In genomic region chr19:54114588-54115317, GRCm38 (mm10) we compare ENCODE assay signal across 8 mouse cellular contexts.
DNase-seq lines count a peak whose midpoint lies in the region; ATAC-seq and TF ChIP-seq lines count a peak whose summit lies in the region.

No protein-coding gene starts in this region.

- TF ChIP-seq POLR2A in testis, adult 2 months (IDR thresholded peaks at IDR 0.05; ENCODE audit: control insufficient read depth, low read depth, low read length) = no peak

- peak overlapping the region; percentile 52 for H3K4me3 ChIP-seq in embryonic facial prominence, embryonic 13.5 days
- H3K4me3 ChIP-seq in heart, embryonic 11.5 days (ENCODE audit: low read depth, low read length) = peak overlapping the region; percentile 45
- peak overlapping the region; percentile 50 for H3K4me3 ChIP-seq in kidney, embryonic 14.5 days (ENCODE audit: low read length)
- H3K4me3 ChIP-seq in liver, embryonic 14.5 days (ENCODE audit: insufficient read depth in 1 of 2, low read depth in 2 of 2, low read length in 2 of 2) = peak overlapping the region; percentile 54 to 71
- H3K4me3 ChIP-seq in testis, adult 2 months (ENCODE audit: control insufficient read depth, low read depth, low read length) = peak overlapping the region; percentile 46

- no peaks in the 10 kb centered on the region for H3K36me3 ChIP-seq in embryonic facial prominence, embryonic 13.5 days
- H3K36me3 ChIP-seq in heart, embryonic 11.5 days (ENCODE audit: control insufficient read depth, insufficient read depth, low read length) = no peaks in the 10 kb centered on the region
- no peaks in the 10 kb centered on the region for H3K36me3 ChIP-seq in kidney, embryonic 14.5 days (ENCODE audit: control insufficient read depth, insufficient read depth, low read length)
- no peaks in the 10 kb centered on the region for H3K36me3 ChIP-seq in liver, embryonic 14.5 days (replicated peaks; ENCODE audit: control insufficient read depth, insufficient read depth, low read depth)
- H3K36me3 ChIP-seq in testis, adult 2 months (ENCODE audit: control insufficient read depth, insufficient read depth, low read length) = no peaks in the 10 kb centered on the region

- no peak for TF ChIP-seq CTCF in liver, embryonic 14.5 days (IDR thresholded peaks at IDR 0.05; ENCODE audit: low read depth)
- TF ChIP-seq CTCF in testis, adult 2 months (IDR thresholded peaks at IDR 0.05; ENCODE audit: control insufficient read depth, insufficient read depth, insufficient replicate concordance, low read depth, low read length) = no peak

- WGBS in embryonic facial prominence, embryonic 13.5 days = 9% methylated on average over 22 of the region's 22 CpGs
- WGBS in heart, embryonic 11.5 days (ENCODE audit: insufficient replicate concordance) = 7% methylated on average over 22 of the region's 22 CpGs
- 8% methylated on average over 22 of the region's 22 CpGs for WGBS in kidney, embryonic 14.5 days
- WGBS in liver, embryonic 14.5 days (ENCODE audit: insufficient replicate concordance) = 11% methylated on average over 22 of the region's 22 CpGs

- peak; percentile 71; the same call in 1 of the 2 replicates for ATAC-seq in embryonic facial prominence, embryonic 13.5 days (ENCODE audit: insufficient number of reproducible peaks, insufficient read depth, low FRiP score, low TSS enrichment, low read depth)
- peak; percentile 78; the same call in 1 of the 2 replicates for ATAC-seq in heart, embryonic 11.5 days (replicated peaks; ENCODE audit: insufficient number of reproducible peaks, low FRiP score, low TSS enrichment)
- peak; percentile 69 for ATAC-seq in kidney, embryonic 14.5 days (ENCODE audit: low FRiP score, low TSS enrichment)
- ATAC-seq in liver, embryonic 14.5 days (ENCODE audit: insufficient read depth) = peak; percentile 71; the same call in 1 of the 2 replicates

- H3K9ac ChIP-seq in embryonic facial prominence, embryonic 13.5 days = peak overlapping the region; percentile 54
- H3K9ac ChIP-seq in heart, embryonic 11.5 days (ENCODE audit: low read depth, low read length) = peak overlapping the region; percentile 23; the same call in 1 of the 2 replicates
- peak overlapping the region; percentile 44; the same call in 1 of the 2 replicates for H3K9ac ChIP-seq in kidney, embryonic 14.5 days (ENCODE audit: low read depth, low read length)
- H3K9ac ChIP-seq in liver, embryonic 14.5 days (replicated peaks) = peak overlapping the region; percentile 36; the same call in 1 of the 2 replicates

- peak overlapping the region; percentile 60 for H3K4me2 ChIP-seq in embryonic facial prominence, embryonic 13.5 days
- H3K4me2 ChIP-seq in heart, embryonic 11.5 days = peak overlapping the region; percentile 53
- peak overlapping the region; percentile 48 for H3K4me2 ChIP-seq in kidney, embryonic 14.5 days (replicated peaks; ENCODE audit: low read depth, low read length)
- peak overlapping the region; percentile 67 for H3K4me2 ChIP-seq in liver, embryonic 14.5 days (ENCODE audit: low read depth)

- peaks cover 11% of the 10 kb centered on the region for H3K4me1 ChIP-seq in embryonic facial prominence, embryonic 13.5 days
- no peaks in the 10 kb centered on the region for H3K4me1 ChIP-seq in heart, embryonic 11.5 days (ENCODE audit: control insufficient read depth, insufficient read depth, low read length)
- H3K4me1 ChIP-seq in kidney, embryonic 14.5 days (ENCODE audit: control insufficient read depth, insufficient read depth, low read length) = no peaks in the 10 kb centered on the region
- H3K4me1 ChIP-seq in liver, embryonic 14.5 days (replicated peaks; ENCODE audit: control insufficient read depth in 2 of 2, insufficient read depth in 2 of 2, low read length in 1 of 2) = no peaks in the 10 kb centered on the region
- no peaks in the 10 kb centered on the region; the same call in 1 of the 2 replicates for H3K4me1 ChIP-seq in testis, adult 2 months (ENCODE audit: control insufficient read depth, insufficient read depth, low read length)

- H3K27ac ChIP-seq in embryonic facial prominence, embryonic 13.5 days = no peak overlapping the region
- no peak overlapping the region for H3K27ac ChIP-seq in heart, embryonic 11.5 days (ENCODE audit: low read depth, low read length)
- H3K27ac ChIP-seq in kidney, embryonic 14.5 days (ENCODE audit: low read depth, low read length) = no peak overlapping the region
- no peak overlapping the region for H3K27ac ChIP-seq in liver, embryonic 14.5 days
- H3K27ac ChIP-seq in testis, adult 2 months (ENCODE audit: control insufficient read depth, insufficient read depth, low read depth, low read length) = no peak overlapping the region

- DNase-seq in CD4-positive, CD25-positive, alpha-beta regulatory T cell, adult 2 months (ENCODE audit: low read depth, low spot score) = peak; percentile 62
- DNase-seq in adrenal gland, postnatal 25 days = peak; percentile 51
- peak; percentile 15 to 28 (median 22) for DNase-seq in liver, embryonic 14.5 days (ENCODE audit: low read depth in 3 of 3, low spot score in 3 of 3)
- peak; percentile 34 for DNase-seq in naive thymus-derived CD4-positive, alpha-beta T cell, adult 2 months (ENCODE audit: low read depth)

- TF ChIP-seq EP300 in liver, embryonic 14.5 days (IDR thresholded peaks at IDR 0.05; ENCODE audit: low read depth) = no peak

- H3K9me3 ChIP-seq in embryonic facial prominence, embryonic 13.5 days = no peaks in the 10 kb centered on the region; the same call in 1 of the 2 replicates
- no peaks in the 10 kb centered on the region for H3K9me3 ChIP-seq in heart, embryonic 11.5 days (replicated peaks; ENCODE audit: control insufficient read depth, low read length)
- no peaks in the 10 kb centered on the region for H3K9me3 ChIP-seq in kidney, embryonic 14.5 days (ENCODE audit: control insufficient read depth, low read length)
- H3K9me3 ChIP-seq in liver, embryonic 14.5 days (ENCODE audit: control insufficient read depth, low read length) = no peaks in the 10 kb centered on the region

- peaks cover 16% of the 10 kb centered on the region; the same call in 1 of the 2 replicates for H3K27me3 ChIP-seq in embryonic facial prominence, embryonic 13.5 days
- 0 out of 2 replicates have a peak, but pooled peaks cover 3% of the 10 kb centered on the region for H3K27me3 ChIP-seq in heart, embryonic 11.5 days (ENCODE audit: control insufficient read depth, insufficient read depth, low read length)
- peaks cover 3% of the 10 kb centered on the region; the same call in 1 of the 2 replicates for H3K27me3 ChIP-seq in kidney, embryonic 14.5 days (ENCODE audit: control insufficient read depth, insufficient read depth, low read length)
- no peaks in the 10 kb centered on the region for H3K27me3 ChIP-seq in liver, embryonic 14.5 days (ENCODE audit: control insufficient read depth, insufficient read depth, low read length)
- H3K27me3 ChIP-seq in testis, adult 2 months (ENCODE audit: control insufficient read depth, insufficient read depth, low read length) = no peaks in the 10 kb centered on the region
